Mouse (Mus musculus): ENCODE measurements around the gene Pfkl. TPM values are rescaled to one million over a fixed set of nuclear protein-coding genes. Genes with fewer than 3 reads are reported as not detected.
A peak's percentile ranks its signal among the peaks of the same experiment; 100 is the strongest.
"Not testable (repeated sequence)": the region's sequence is repeated elsewhere in the genome, so short reads cannot be mapped to it uniquely, and the experiment has no call there.

Gene Pfkl
- polyA plus RNA-seq, 1 experiment from 2014 or later: 193 TPM

GRCm38 (mm10) chr10:78037139-78037538, 27.3 kb upstream of the Pfkl start:
- no peaks in the 10 kb centered on the region for H3K27me3 ChIP-seq (replicated peaks)
- no peaks in the 10 kb centered on the region for H3K9me3 ChIP-seq
- WGBS: 78% methylated on average over 4 of the region's 4 CpGs
- H3K4me1 ChIP-seq: no peaks in the 10 kb centered on the region
- H3K36me3 ChIP-seq: no peaks in the 10 kb centered on the region
- H3K4me3 ChIP-seq (replicated peaks): no peak overlapping the region
- H3K4me2 ChIP-seq: no peak overlapping the region
- no peak for ATAC-seq (ENCODE audit: insufficient read depth, low FRiP score, low read depth)
- no peak overlapping the region for H3K9ac ChIP-seq
- no peak overlapping the region for H3K27ac ChIP-seq

- no peak for ATAC-seq (ENCODE audit: insufficient read depth, low FRiP score, low read depth)
- Histone ChIP-seq H3K36me3 (no peaks in the 10 kb centered on the region), H3K4me3 (replicated peaks) (no peak overlapping the region), H3K4me1 (no peaks in the 10 kb centered on the region), H3K27me3 (replicated peaks) (no peaks in the 10 kb centered on the region), H3K9ac (no peak overlapping the region), H3K4me2 (no peak overlapping the region), H3K27ac (no peak overlapping the region), H3K9me3 (no peaks in the 10 kb centered on the region)
- 71% methylated on average over 2 of the region's 2 CpGs for WGBS
Observed at GRCm38 (mm10) chr10:78031987-78032386, 22.1 kb upstream of the Pfkl start.

- Histone ChIP-seq H3K27ac (no peak overlapping the region), H3K4me3 (replicated peaks) (no peak overlapping the region), H3K9me3 (no peaks in the 10 kb centered on the region), H3K4me2 (no peak overlapping the region), H3K4me1 (no peaks in the 10 kb centered on the region), H3K36me3 (no peaks in the 10 kb centered on the region), H3K9ac (no peak overlapping the region), H3K27me3 (replicated peaks) (no peaks in the 10 kb centered on the region)
- 76% methylated on average over 1 of the region's 1 CpGs for WGBS
- no peak for ATAC-seq (ENCODE audit: insufficient read depth, low FRiP score, low read depth)
Observed at GRCm38 (mm10) chr10:78029080-78029479, 19.2 kb upstream of the Pfkl start.

- WGBS: 6% methylated on average over 5 of the region's 5 CpGs
- H3K4me3 ChIP-seq (replicated peaks): no peak overlapping the region
- H3K27ac ChIP-seq: no peak overlapping the region
- H3K9me3 ChIP-seq: no peaks in the 10 kb centered on the region
- no peak overlapping the region for H3K4me2 ChIP-seq
- H3K27me3 ChIP-seq (replicated peaks): no peaks in the 10 kb centered on the region
- ATAC-seq (ENCODE audit: insufficient read depth, low FRiP score, low read depth): peak; percentile 78
- H3K36me3 ChIP-seq: no peaks in the 10 kb centered on the region
- H3K9ac ChIP-seq: no peak overlapping the region
- no peaks in the 10 kb centered on the region for H3K4me1 ChIP-seq
Observed at GRCm38 (mm10) chr10:78028129-78028528, 18.2 kb upstream of the Pfkl start.

- 71% methylated on average over 6 of the region's 8 CpGs for WGBS
- not testable (repeated sequence) for H3K4me3 ChIP-seq (replicated peaks); H3K27ac ChIP-seq; ATAC-seq (ENCODE audit: insufficient read depth, low FRiP score, low read depth); H3K27me3 ChIP-seq (replicated peaks); H3K4me2 ChIP-seq; H3K36me3 ChIP-seq; H3K9ac ChIP-seq; H3K9me3 ChIP-seq; H3K4me1 ChIP-seq
Observed at GRCm38 (mm10) chr10:78025453-78025852, 15.6 kb upstream of the Pfkl start.

GRCm38 (mm10) chr10:78019984-78020383, 10.1 kb upstream of the Pfkl start:
- not testable (repeated sequence) for H3K27ac ChIP-seq; H3K9ac ChIP-seq; H3K4me1 ChIP-seq; H3K36me3 ChIP-seq; H3K4me2 ChIP-seq; H3K4me3 ChIP-seq (replicated peaks); ATAC-seq (ENCODE audit: insufficient read depth, low FRiP score, low read depth); H3K9me3 ChIP-seq; H3K27me3 ChIP-seq (replicated peaks)
- WGBS: 93% methylated on average over 7 of the region's 11 CpGs

- Histone ChIP-seq H3K27ac (no peak overlapping the region), H3K9me3 (no peaks in the 10 kb centered on the region), H3K4me2 (no peak overlapping the region), H3K9ac (no peak overlapping the region), H3K27me3 (replicated peaks) (no peaks in the 10 kb centered on the region), H3K36me3 (no peaks in the 10 kb centered on the region), H3K4me1 (peaks cover 3% of the 10 kb centered on the region; the same call in 1 of the 2 replicates), H3K4me3 (replicated peaks) (no peak overlapping the region)
- 0 out of 2 replicates have a peak, but pooled peaks have one; percentile 35 for ATAC-seq (ENCODE audit: insufficient read depth, low FRiP score, low read depth)
- 74% methylated on average over 4 of the region's 4 CpGs for WGBS
Observed at GRCm38 (mm10) chr10:78019291-78019690, 9.4 kb upstream of the Pfkl start.

GRCm38 (mm10) chr10:78018797-78019203, 8.9 kb upstream of the Pfkl start:
- no peak overlapping the region for H3K9ac ChIP-seq
- peak overlapping the region; percentile 52 for H3K4me2 ChIP-seq
- no peak overlapping the region for H3K27ac ChIP-seq
- H3K36me3 ChIP-seq: no peaks in the 10 kb centered on the region
- no peaks in the 10 kb centered on the region for H3K27me3 ChIP-seq (replicated peaks)
- WGBS: 20% methylated on average over 19 of the region's 19 CpGs
- H3K4me3 ChIP-seq (replicated peaks): peak overlapping the region; percentile 21
- peak; percentile 77 for ATAC-seq (ENCODE audit: insufficient read depth, low FRiP score, low read depth)
- H3K4me1 ChIP-seq: peaks cover 3% of the 10 kb centered on the region; the same call in 1 of the 2 replicates
- H3K9me3 ChIP-seq: no peaks in the 10 kb centered on the region

GRCm38 (mm10) chr10:78016366-78016765, 6.5 kb upstream of the Pfkl start:
- ATAC-seq (ENCODE audit: insufficient read depth, low FRiP score, low read depth): no peak
- no peak overlapping the region for H3K27ac ChIP-seq
- H3K9me3 ChIP-seq: no peaks in the 10 kb centered on the region
- H3K4me3 ChIP-seq (replicated peaks): no peak overlapping the region
- peaks cover 3% of the 10 kb centered on the region; the same call in 1 of the 2 replicates for H3K4me1 ChIP-seq
- no peaks in the 10 kb centered on the region for H3K27me3 ChIP-seq (replicated peaks)
- no peak overlapping the region for H3K4me2 ChIP-seq
- WGBS: 55% methylated on average over 5 of the region's 5 CpGs
- no peak overlapping the region for H3K9ac ChIP-seq
- no peaks in the 10 kb centered on the region for H3K36me3 ChIP-seq

- Histone ChIP-seq H3K4me2 (no peak overlapping the region), H3K4me3 (replicated peaks) (no peak overlapping the region), H3K36me3 (no peaks in the 10 kb centered on the region), H3K27me3 (replicated peaks) (no peaks in the 10 kb centered on the region), H3K9ac (no peak overlapping the region), H3K9me3 (no peaks in the 10 kb centered on the region), H3K27ac (no peak overlapping the region), H3K4me1 (peaks cover 4% of the 10 kb centered on the region; the same call in 1 of the 2 replicates)
- ATAC-seq (ENCODE audit: insufficient read depth, low FRiP score, low read depth): no peak
- WGBS: 78% methylated on average over 1 of the region's 1 CpGs
Observed at GRCm38 (mm10) chr10:78015489-78015888, 5.6 kb upstream of the Pfkl start.

- 88% methylated on average over 18 of the region's 18 CpGs for WGBS
- H3K27me3 ChIP-seq (replicated peaks): no peaks in the 10 kb centered on the region
- no peaks in the 10 kb centered on the region for H3K9me3 ChIP-seq
- H3K27ac ChIP-seq: no peak overlapping the region
- H3K4me3 ChIP-seq (replicated peaks): no peak overlapping the region
- peaks cover 14% of the 10 kb centered on the region for H3K4me1 ChIP-seq
- H3K9ac ChIP-seq: no peak overlapping the region
- no peak for ATAC-seq (ENCODE audit: insufficient read depth, low FRiP score, low read depth)
- H3K4me2 ChIP-seq: no peak overlapping the region
- H3K36me3 ChIP-seq: no peaks in the 10 kb centered on the region
Observed at GRCm38 (mm10) chr10:78012661-78013495, 3.0 kb upstream of the Pfkl start.

GRCm38 (mm10) chr10:78011116-78011515, 1.2 kb upstream of the Pfkl start:
- not testable (repeated sequence) for H3K9ac ChIP-seq; H3K27me3 ChIP-seq (replicated peaks); H3K9me3 ChIP-seq; H3K36me3 ChIP-seq; ATAC-seq (ENCODE audit: insufficient read depth, low FRiP score, low read depth); H3K4me3 ChIP-seq (replicated peaks); H3K4me2 ChIP-seq; H3K27ac ChIP-seq
- 93% methylated on average over 5 of the region's 5 CpGs for WGBS
- peaks cover 29% of the 10 kb centered on the region for H3K4me1 ChIP-seq

All from stomach, embryonic 15.5 days (tissue).